Mouse (Mus musculus): ENCODE measurements at regions not wholly inside any gene's neighbourhood (a gene's known extent, or its start where the extent isn't known, plus 50 kb on each side); places are given as distances from the start of the nearest gene placed in this dataset.
A peak's percentile ranks its signal among the peaks of the same experiment; 100 is the strongest.
"Not testable (repeated sequence)": the region's sequence is repeated elsewhere in the genome, so short reads cannot be mapped to it uniquely, and the experiment has no call there.

GRCm38 (mm10) chr12:22030717-22031116 is 613.3 kb upstream of the Ywhaq start:
- H3K36me3 ChIP-seq; ATAC-seq (ENCODE audit: insufficient number of reproducible peaks, low FRiP score); H3K27ac ChIP-seq (ENCODE audit: poor library complexity, severe bottlenecking); H3K4me1 ChIP-seq (replicated peaks); H3K9ac ChIP-seq; H3K27me3 ChIP-seq (replicated peaks); H3K9me3 ChIP-seq (replicated peaks): not testable (repeated sequence)
- WGBS = 5% methylated on average over 40 of the region's 45 CpGs
- peak overlapping the region; percentile 34 for H3K4me3 ChIP-seq
- H3K4me2 ChIP-seq = peak overlapping the region; percentile 48

- Histone ChIP-seq H3K4me3 (peak overlapping the region; percentile 34), H3K4me2 (peak overlapping the region; percentile 48)
- ATAC-seq (ENCODE audit: insufficient number of reproducible peaks, low FRiP score); H3K4me1 ChIP-seq (replicated peaks); H3K9ac ChIP-seq; H3K27ac ChIP-seq (ENCODE audit: poor library complexity, severe bottlenecking); H3K36me3 ChIP-seq; H3K27me3 ChIP-seq (replicated peaks); H3K9me3 ChIP-seq (replicated peaks): not testable (repeated sequence)
- 7% methylated on average over 45 of the region's 45 CpGs for WGBS
These were observed 612.8 kb upstream of the Ywhaq start for GRCm38 (mm10) chr12:22030263-22030662.

All from heart, embryonic 12.5 days (tissue).